Mouse (Mus musculus): ENCODE results near the gene Osbp.

Gene Osbp

GRCm38 (mm10) chr19:12037727-12038126, 72.0 kb downstream of the Osbp start:
- Histone ChIP-seq H3K36me3 (ENCODE audit: insufficient read depth, low read length) (no peaks in the 10 kb centered on the region), H3K27me3 (ENCODE audit: insufficient read depth, low read length) (no peaks in the 10 kb centered on the region), H3K4me3 (replicated peaks; ENCODE audit: low read length) (no peak overlapping the region), H3K9me3 (ENCODE audit: low read length) (peaks cover 5% of the 10 kb centered on the region), H3K4me1 (replicated peaks; ENCODE audit: low read depth, low read length) (no peaks in the 10 kb centered on the region)
- TF ChIP-seq POU5F1 (IDR thresholded peaks at IDR 0.05; ENCODE audit: borderline replicate concordance, low read length) (no peak), NANOG (IDR thresholded peaks at IDR 0.05; ENCODE audit: borderline replicate concordance, low read length) (no peak), CTCF (conservative IDR thresholded peaks at IDR 0.05; ENCODE audit: low read length) (no peak)

GRCm38 (mm10) chr19:12041217-12041616, 75.5 kb downstream of the Osbp start, which contains the start of gene Olfr1423:
Gene Olfr1423 (minus strand): TSS chr19:12041317.
- Histone ChIP-seq H3K9me3 (ENCODE audit: low read length) (no peaks in the 10 kb centered on the region), H3K27me3 (ENCODE audit: insufficient read depth, low read length) (no peaks in the 10 kb centered on the region), H3K36me3 (ENCODE audit: insufficient read depth, low read length) (no peaks in the 10 kb centered on the region), H3K4me1 (replicated peaks; ENCODE audit: low read depth, low read length) (no peaks in the 10 kb centered on the region), H3K4me3 (replicated peaks; ENCODE audit: low read length) (no peak within 1 kb of the TSS)
- no peak for TF ChIP-seq CTCF (conservative IDR thresholded peaks at IDR 0.05; ENCODE audit: low read length)
- TF ChIP-seq POU5F1 (IDR thresholded peaks at IDR 0.05; ENCODE audit: borderline replicate concordance, low read length) = no peak
- TF ChIP-seq NANOG (IDR thresholded peaks at IDR 0.05; ENCODE audit: borderline replicate concordance, low read length) = no peak

DNA sequence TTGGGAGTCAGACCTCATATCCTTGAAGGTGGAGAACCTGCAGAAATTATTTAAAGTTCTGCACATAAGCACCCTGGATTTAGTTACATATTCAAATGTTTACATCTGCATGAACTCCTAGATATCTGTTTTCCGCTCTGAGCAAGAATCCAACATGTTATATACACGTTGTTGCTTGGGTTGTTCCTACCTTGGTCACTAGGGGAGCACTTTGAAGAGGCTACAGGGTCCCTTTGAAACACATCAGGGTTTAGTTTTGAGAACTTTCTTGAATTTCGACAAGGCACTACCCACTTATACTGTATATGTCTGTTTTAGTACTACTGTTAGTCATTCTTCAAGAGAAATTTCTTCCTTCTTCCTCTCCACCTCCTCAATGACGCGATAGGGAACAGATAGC, 77.4 kb downstream of the Osbp start:
- Histone ChIP-seq H3K9me3 (ENCODE audit: low read length) (no peaks in the 10 kb centered on the region), H3K27me3 (ENCODE audit: insufficient read depth, low read length) (no peaks in the 10 kb centered on the region), H3K4me1 (replicated peaks; ENCODE audit: low read depth, low read length) (no peaks in the 10 kb centered on the region), H3K36me3 (ENCODE audit: insufficient read depth, low read length) (no peaks in the 10 kb centered on the region), H3K4me3 (replicated peaks; ENCODE audit: low read length) (no peak overlapping the region)
- TF ChIP-seq POU5F1 (IDR thresholded peaks at IDR 0.05; ENCODE audit: borderline replicate concordance, low read length) (no peak), CTCF (conservative IDR thresholded peaks at IDR 0.05; ENCODE audit: low read length) (peak; percentile 56), NANOG (IDR thresholded peaks at IDR 0.05; ENCODE audit: borderline replicate concordance, low read length) (no peak)

Measured in E14TG2a.4 (cell line).